Mouse (Mus musculus) layer of hippocampus, adult 6 months (tissue): Measurements from ENCODE around the gene Yipf1. TPM values are rescaled to one million over a fixed set of nuclear protein-coding genes. Genes with fewer than 3 reads are reported as not detected.

Experiments
- long read RNA-seq, 2 experiments: library from polyadenylated mRNA; unstranded; transcript quantifications; one replicate each; pipeline ENCODE4 v2.0.0; 2019 to 2020
- polyA plus RNA-seq: library from polyadenylated mRNA; unstranded; fragments of <200 nt; fragmentation: Nextera tagmentation; gene quantifications from 2 replicates; pipeline ENCODE4 v1.2.3, GENCODE M21; 2021

The Yipf1 gene
- polyA plus RNA-seq, result 127 and 146 TPM in 2 replicates
- long read RNA-seq, experiment 1, transcript Yipf1-201 (10 exons, 1,321 nt), result major isoform, 144 of 165 reads
- long read RNA-seq, experiment 1, partial matches to known transcripts, result 7 of 165 reads
- long read RNA-seq, experiment 1, other reads (novel, unspliced or antisense), result 13 of 165 reads
- long read RNA-seq, experiment 2, transcript Yipf1-201 (10 exons, 1,321 nt), result major isoform, 206 of 217 reads
- long read RNA-seq, experiment 2, partial matches to known transcripts, result 3 of 217 reads
- long read RNA-seq, experiment 2, other reads (novel, unspliced or antisense), result 7 of 217 reads

DNA sequence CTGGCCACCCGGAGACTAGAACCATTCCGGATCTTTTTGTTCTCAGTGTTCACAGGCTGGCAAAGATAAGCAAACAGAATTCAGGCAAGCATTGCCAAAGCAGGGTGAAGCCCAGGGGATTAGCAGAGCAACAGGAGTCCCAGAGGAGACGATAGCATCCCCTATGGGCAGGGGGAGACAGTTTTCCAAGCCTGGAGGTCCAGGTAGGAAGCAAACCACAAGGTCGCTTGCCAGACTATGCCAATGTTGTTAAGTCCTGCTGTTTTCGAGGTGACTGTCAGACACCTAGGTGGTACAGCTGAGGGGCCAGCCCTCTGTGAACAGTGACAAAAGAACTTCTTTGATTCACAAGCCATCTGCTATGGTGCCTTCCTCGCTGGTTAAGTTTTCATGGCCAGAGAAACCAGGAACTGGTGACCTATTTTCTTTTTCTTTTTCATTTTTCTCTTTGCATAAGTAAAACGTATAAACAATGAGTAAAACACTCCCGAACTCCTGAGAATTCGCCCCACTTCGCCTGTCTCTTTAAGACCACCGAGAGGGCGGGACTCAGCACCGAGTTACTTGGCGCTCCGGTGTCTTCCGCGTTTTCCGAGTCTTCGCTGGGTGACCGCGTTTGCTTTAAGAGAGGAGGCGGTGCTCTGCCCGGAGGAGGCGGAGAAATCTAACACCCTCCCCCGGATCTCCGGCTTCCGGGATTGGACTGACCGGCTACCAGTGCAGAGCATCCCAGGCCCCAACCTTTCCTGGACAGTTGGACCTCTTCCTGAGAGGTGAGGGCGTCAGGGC, at the start of gene Yipf1:
Gene Yipf1 (plus strand): TSS at position 674 of the 789 bp plus-strand sequence.

GRCm38 (mm10) chr4:107306966-107307365, 7.2 kb upstream of the Yipf1 start, which contains the start of gene Dio1:
Dio1 (minus strand) TSS chr4:107307169.

GRCm38 (mm10) chr4:107367567-107368314, 53.6 kb downstream of the Yipf1 start, which contains the start of gene Ndc1:
Ndc1 (plus strand) TSS chr4:107367784.

Other genes starting within 250 kb of the Yipf1 start
- 32.5 and 36.7 TPM in 2 replicates for gene Mrpl37, start 247.5 kb upstream of the Yipf1 start, polyA plus RNA-seq
- 4.0 and 4.2 TPM in 2 replicates for gene Cyb5rl, start 247.4 kb upstream of the Yipf1 start, polyA plus RNA-seq
- gene Cdcp2, start 217.5 kb upstream of the Yipf1 start, polyA plus RNA-seq, result not detected in 2 replicates
- gene Tmem59, start 136.0 kb upstream of the Yipf1 start, polyA plus RNA-seq, result 502 and 566 TPM in 2 replicates
- 9.1 and 19.8 TPM in 2 replicates for gene Tceanc2, start 135.2 kb upstream of the Yipf1 start, polyA plus RNA-seq
- gene Ldlrad1, start 105.2 kb upstream of the Yipf1 start, polyA plus RNA-seq, result not detected in 2 replicates
- gene Lrrc42, start 60.8 kb upstream of the Yipf1 start, polyA plus RNA-seq, result 15.9 and 18.2 TPM in 2 replicates
- gene Hspb11, start 60.8 kb upstream of the Yipf1 start, polyA plus RNA-seq, result 61.3 and 69.9 TPM in 2 replicates
- 0.15 TPM in 1 of 2 replicates, not detected in the other for gene Dio1, start 7.2 kb upstream of the Yipf1 start, polyA plus RNA-seq
- 5.4 and 5.8 TPM in 2 replicates for gene Ndc1, start 53.4 kb downstream of the Yipf1 start, polyA plus RNA-seq
- gene Glis1, start 120.2 kb downstream of the Yipf1 start, polyA plus RNA-seq, result 0.19 and 0.25 TPM in 2 replicates